Mouse (Mus musculus): ENCODE results near the gene Igf2bp2.

DNA sequence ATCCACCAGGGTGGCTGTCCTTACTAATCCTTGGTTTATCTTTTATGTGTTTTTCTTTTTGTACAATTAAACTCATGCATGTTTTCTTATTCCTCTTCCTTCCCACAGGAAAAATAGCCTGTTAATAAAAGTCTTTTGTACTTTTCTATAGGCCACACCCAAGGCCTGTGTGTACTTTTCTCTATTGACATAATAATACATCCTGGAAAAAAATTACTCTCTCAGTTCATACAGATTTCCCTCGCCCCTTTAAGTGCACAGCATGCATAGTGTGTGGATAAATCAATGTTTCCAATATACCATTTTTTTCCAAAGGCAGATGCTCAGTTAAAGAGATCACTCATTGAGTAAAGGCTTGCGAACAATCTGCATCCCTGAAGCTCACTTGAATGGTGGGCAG, 14.9 kb upstream of the Igf2bp2 start:
- TF ChIP-seq CTCF (conservative IDR thresholded peaks at IDR 0.05; ENCODE audit: low read length): no peak
- no peak for TF ChIP-seq POU5F1 (IDR thresholded peaks at IDR 0.05; ENCODE audit: borderline replicate concordance, low read length)
